Mouse (Mus musculus) cerebellum, adult 9-10 months (tissue): ENCODE data around the gene Rab27a.
A peak's percentile ranks its signal among the peaks of the same experiment; 100 is the strongest.

Experiments
- DNase-seq: peaks from one replicate; pipeline ENCODE4 v3.0.0; 2022

Gene Rab27a

GRCm38 (mm10) chr9:73044146-73045079, at the start of gene Rab27a:
Gene Rab27a (plus strand): TSS chr9:73044854.
- DNase-seq, result peak; percentile 92

- DNase-seq, result no peak
These were observed 48.5 kb upstream of the Rab27a start for GRCm38 (mm10) chr9:72996167-72996566.

GRCm38 (mm10) chr9:72996806-72997205, 47.8 kb upstream of the Rab27a start:
- DNase-seq, result no peak

- DNase-seq, result no peak
These were observed 44.2 kb upstream of the Rab27a start for GRCm38 (mm10) chr9:73000487-73000886.

GRCm38 (mm10) chr9:73001314-73002011, 43.2 kb upstream of the Rab27a start:
- DNase-seq, result no peak

- DNase-seq, result no peak
These were observed 42.5 kb upstream of the Rab27a start for GRCm38 (mm10) chr9:73002177-73002576.

- DNase-seq, result no peak
These were observed 40.6 kb upstream of the Rab27a start for GRCm38 (mm10) chr9:73004076-73004475.

- DNase-seq, result no peak
These were observed 39.5 kb upstream of the Rab27a start for GRCm38 (mm10) chr9:73005106-73005505.

- no peak for DNase-seq
These were observed 38.5 kb upstream of the Rab27a start for GRCm38 (mm10) chr9:73006175-73006574.

- DNase-seq, result no peak
These were observed 36.3 kb upstream of the Rab27a start for GRCm38 (mm10) chr9:73008384-73008783.

GRCm38 (mm10) chr9:73012629-73013028, 32.0 kb upstream of the Rab27a start:
- DNase-seq, result no peak

- DNase-seq, result no peak
These were observed 29.9 kb upstream of the Rab27a start for GRCm38 (mm10) chr9:73014724-73015123.

- DNase-seq, result peak; percentile 71
These were observed 24.8 kb upstream of the Rab27a start for GRCm38 (mm10) chr9:73019841-73020240.

GRCm38 (mm10) chr9:73020566-73021097, 24.0 kb upstream of the Rab27a start:
- no peak for DNase-seq

GRCm38 (mm10) chr9:73025818-73026636, 18.6 kb upstream of the Rab27a start:
- no peak for DNase-seq

- no peak for DNase-seq
These were observed 14.2 kb upstream of the Rab27a start for GRCm38 (mm10) chr9:73030443-73030842.

GRCm38 (mm10) chr9:73031421-73031820, 13.2 kb upstream of the Rab27a start:
- DNase-seq, result peak; percentile 82

GRCm38 (mm10) chr9:73033406-73033805, 11.2 kb upstream of the Rab27a start:
- no peak for DNase-seq

- peak; percentile 89 for DNase-seq
These were observed 5.3 kb upstream of the Rab27a start for GRCm38 (mm10) chr9:73039222-73039945.

GRCm38 (mm10) chr9:73040080-73040479, 4.6 kb upstream of the Rab27a start, which contains the start of gene Pigb:
Gene Pigb (minus strand): TSS chr9:73040378.
- DNase-seq, result no peak

- DNase-seq, result peak; percentile 65
These were observed 550 bp downstream of the Rab27a start for GRCm38 (mm10) chr9:73045204-73045603.

- no peak for DNase-seq
These were observed 1.1 kb downstream of the Rab27a start for GRCm38 (mm10) chr9:73045711-73046110.
